Mouse (Mus musculus) frontal cortex, postnatal 25 days (tissue): Measurements from ENCODE around the gene Olfr13.
"Not testable (repeated sequence)": the region's sequence is repeated elsewhere in the genome, so short reads cannot be mapped to it uniquely, and the experiment has no call there.

Source experiments
- DNase-seq, 2 experiments: peaks; one replicate each; pipeline ENCODE4 v3.0.0; 2022; ENCODE audit warnings: low spot score in 2 of 2

The Olfr13 gene

GRCm38 (mm10) chr6:43171840-43172239 is at the start of gene Olfr13:
TSS of gene Olfr13 (plus strand) at chr6:43172140.
- no peak for DNase-seq

DNA sequence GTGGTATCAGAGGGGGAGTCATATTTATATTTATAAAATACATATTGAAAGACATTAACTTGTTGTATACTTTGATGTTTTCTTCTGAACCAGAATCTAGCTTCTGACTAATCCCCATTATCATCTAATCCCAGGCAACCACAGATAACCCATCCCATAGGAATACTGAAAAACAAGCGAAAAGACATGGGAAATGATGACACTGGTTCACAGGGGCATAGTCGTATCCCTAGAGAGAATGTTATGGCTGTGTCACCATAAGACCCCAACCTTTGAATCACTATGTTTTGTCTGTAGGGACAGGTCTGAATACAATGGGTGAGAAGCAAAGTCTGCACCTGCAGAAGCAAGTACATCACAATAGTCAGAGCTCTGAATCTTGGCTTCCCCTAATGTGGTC is 25.7 kb upstream of the Olfr13 start, which contains the start of gene Olfr237-ps1:
Gene Olfr237-ps1, plus strand, starts transcription at position 301 of the 400 bp plus-strand sequence.
- DNase-seq = not testable (repeated sequence)

- no peak for DNase-seq
Observed at GRCm38 (mm10) chr6:43159502-43159901, 12.4 kb upstream of the Olfr13 start.

GRCm38 (mm10) chr6:43162982-43163381 is 9.0 kb upstream of the Olfr13 start, which contains the start of gene Olfr437:
TSS of gene Olfr437 (plus strand) at chr6:43163282.
- DNase-seq = no peak

- DNase-seq = no peak
Observed at GRCm38 (mm10) chr6:43167246-43167645, 4.7 kb upstream of the Olfr13 start.

- no peak for DNase-seq
Observed at GRCm38 (mm10) chr6:43178129-43178528, 6.2 kb downstream of the Olfr13 start.

DNA sequence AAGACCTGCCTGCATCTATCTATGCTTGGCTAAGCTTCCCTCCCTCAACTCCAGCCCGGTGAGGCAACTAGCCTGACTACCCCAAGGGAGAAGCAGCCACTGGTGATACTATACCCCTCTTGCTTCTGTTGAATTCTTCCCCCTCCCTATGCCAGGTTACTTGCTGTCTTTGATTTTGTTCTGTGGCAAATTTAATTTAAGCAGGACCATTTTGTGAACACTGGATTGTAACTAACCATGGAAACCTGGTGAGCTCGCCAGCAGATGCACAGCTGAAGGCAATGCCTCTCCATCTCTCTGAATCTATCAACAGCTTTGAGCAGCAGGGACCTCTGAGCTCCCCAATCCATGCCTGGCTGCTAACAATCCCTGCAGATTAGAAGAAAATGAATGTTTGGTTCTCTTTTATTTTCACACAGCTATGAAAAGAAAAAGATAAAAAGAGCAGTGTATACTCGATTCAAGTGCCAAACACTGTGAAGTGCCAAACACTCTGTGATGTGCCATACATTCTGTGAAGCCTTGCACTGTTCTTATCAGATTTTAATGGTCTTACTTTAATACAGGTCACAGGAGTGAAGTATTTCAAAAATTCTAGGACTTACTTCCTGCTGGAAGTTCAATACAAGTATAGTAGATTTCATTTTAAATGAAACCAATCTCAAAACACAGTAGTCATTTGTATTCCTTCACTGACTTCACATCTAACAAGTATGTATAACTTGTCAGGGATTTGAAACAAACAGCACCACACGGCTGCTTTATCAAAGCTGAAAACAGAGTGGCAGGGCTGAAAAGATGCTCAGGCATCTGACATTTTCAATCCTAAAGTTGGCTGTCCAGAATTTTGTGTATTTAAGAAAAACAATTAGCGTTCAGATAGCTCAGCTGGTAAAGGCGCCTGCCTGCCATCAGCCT is 6.9 kb downstream of the Olfr13 start:
- no peak for DNase-seq

DNA sequence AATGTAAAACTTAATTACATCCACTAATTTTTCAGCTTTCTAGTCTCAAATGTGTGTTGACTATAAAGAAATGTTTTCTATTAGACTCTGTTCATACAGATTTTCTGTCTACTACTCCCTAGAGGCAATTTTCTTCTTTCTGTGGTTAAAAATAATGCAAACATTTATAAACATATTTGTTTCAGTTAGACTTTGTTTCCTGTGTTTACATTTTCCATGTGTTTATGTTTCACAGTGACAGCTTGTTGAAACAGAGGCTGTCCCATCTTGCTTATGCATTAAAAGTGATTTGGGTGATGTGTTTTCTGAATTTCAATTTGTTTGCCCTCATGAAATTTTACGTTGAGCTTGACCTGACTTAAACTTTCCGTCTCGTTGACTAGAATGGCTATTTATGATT is 19.0 kb downstream of the Olfr13 start:
- no peak for DNase-seq

- no peak for DNase-seq
Observed at GRCm38 (mm10) chr6:43196781-43197180, 24.8 kb downstream of the Olfr13 start, which contains the start of gene Olfr435. TSS of gene Olfr435 (plus strand) at chr6:43197146.

DNA sequence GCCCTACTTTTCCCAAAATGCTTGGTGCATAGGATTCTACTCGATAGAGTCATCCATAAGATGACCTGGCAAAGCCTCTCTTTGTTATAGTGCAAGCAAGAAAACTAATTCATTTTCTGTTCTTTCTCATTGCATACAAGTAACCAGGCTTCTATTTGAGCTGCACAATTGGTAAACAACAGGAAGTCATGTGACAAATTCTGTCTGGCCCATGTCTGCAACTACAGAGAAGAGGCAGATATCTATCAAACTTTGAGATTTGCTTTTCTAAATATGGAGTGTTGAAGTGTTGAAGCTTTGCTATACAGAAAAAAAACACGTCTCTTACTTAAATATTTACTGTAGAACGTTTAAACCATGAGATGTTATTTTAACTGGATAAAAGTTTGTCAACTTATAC is 26.2 kb downstream of the Olfr13 start:
- DNase-seq = no peak

DNA sequence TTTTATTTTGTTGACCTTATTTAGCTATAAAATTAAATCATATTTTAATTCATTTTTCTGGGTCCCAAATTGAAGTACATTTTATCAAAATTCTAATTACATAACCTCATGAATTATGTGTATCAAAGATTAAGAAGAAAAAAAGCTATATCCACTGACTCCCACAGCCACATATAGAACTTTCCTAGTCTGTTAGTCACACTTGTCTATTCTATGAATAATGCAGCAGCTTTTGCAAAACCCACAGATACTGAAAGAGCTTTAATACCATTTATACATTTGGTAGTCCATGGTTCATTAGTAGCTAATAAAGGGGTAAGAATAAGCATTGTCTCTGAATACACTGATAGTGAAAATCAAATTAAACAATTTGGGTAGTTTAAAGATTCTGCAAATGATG is 30.8 kb downstream of the Olfr13 start:
- no peak for DNase-seq

DNA sequence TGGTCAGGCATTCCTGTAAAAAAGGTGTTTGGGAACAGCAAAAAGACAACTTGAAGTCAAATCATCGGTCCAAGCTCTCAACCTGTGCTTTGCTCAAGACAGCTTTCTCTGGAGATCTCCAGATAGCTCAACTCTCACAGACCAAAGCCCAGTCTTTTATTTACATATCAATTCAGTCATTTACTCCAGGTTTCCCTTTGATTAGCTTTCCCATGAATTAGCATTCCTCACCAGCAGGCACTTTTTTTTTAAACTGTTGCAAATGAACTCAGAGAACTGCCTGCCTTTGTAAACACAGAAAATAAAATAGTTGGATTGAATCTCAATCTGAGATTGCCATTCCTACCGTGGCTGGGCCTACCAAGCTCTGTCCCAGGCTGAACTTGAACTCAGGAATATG is 33.4 kb downstream of the Olfr13 start:
- no peak for DNase-seq

DNA sequence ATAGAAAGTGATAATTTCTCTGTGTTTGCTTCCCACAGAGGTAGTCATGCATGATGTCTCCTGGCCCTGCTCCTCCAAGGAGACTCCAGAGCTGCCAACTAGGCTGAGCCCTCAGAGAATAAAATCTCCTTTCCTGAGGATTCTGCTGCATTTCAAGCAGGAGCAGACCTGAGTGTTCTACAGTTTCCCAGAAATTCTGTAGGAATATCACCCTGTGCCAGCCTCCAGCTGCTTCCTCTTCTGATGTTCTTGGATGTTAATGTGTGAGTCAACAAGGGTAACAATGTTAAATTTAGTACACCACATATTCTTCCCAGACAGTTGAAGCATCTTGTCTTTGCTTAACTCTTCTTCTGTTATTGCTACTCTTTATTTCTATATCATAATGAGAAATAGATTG is 40.9 kb downstream of the Olfr13 start, which contains the start of gene Olfr434:
Gene Olfr434, plus strand, starts transcription at position 149 of the 400 bp plus-strand sequence.
- peak in 1 of 2 experiments; percentile 11 for DNase-seq
